Mouse (Mus musculus) lung, embryonic 16.5 days (tissue): ENCODE measurements around the gene Smyd3. TPM values are rescaled to one million over a fixed set of nuclear protein-coding genes. Genes with fewer than 3 reads are reported as not detected.

Experiments used
- ATAC-seq: fragments of 200-750 bp; cut with Nextera tagmentation; 2 replicates; pipeline ENCODE4 v1.8.0; 2017; ENCODE audit warnings: low read depth, mild to moderate bottlenecking, moderate library complexity
- H3K27ac ChIP-seq: fragments of 300-500 bp; sonication (generic); 2 replicates; pipeline ENCODE4 v1.5.1; 2014; ENCODE audit warnings: mild to moderate bottlenecking, control low read depth, low read length
- H3K27me3 ChIP-seq: fragments of 300-500 bp; sonication (generic); 2 replicates; pipeline ENCODE4 v1.6.1; 2014; ENCODE audit warnings: low read depth, low read length, mixed read lengths; ENCODE audit not compliant: control insufficient read depth, insufficient read depth
- H3K36me3 ChIP-seq: fragments of 300-500 bp; sonication (generic); 2 replicates; pipeline ENCODE4 v1.6.1; 2014; ENCODE audit warnings: low read length; ENCODE audit not compliant: control insufficient read depth, insufficient read depth
- H3K4me1 ChIP-seq: fragments of 300-500 bp; sonication (generic); replicated peaks from 2 replicates; pipeline ENCODE4 v1.6.1; 2014; ENCODE audit warnings: low read length, mixed read lengths; ENCODE audit not compliant: control insufficient read depth, insufficient read depth
- H3K4me2 ChIP-seq: fragments of 300-500 bp; sonication (generic); 2 replicates; pipeline ENCODE4 v1.6.1; 2014; ENCODE audit warnings: low read depth, low read length, control low read depth
- H3K4me3 ChIP-seq: fragments of 300-500 bp; sonication (generic); 2 replicates; pipeline ENCODE4 v1.5.1; 2014; ENCODE audit warnings: mild to moderate bottlenecking, low read length, control low read depth
- H3K9ac ChIP-seq: fragments of 300-500 bp; sonication (generic); 2 replicates; pipeline ENCODE4 v1.6.1; 2014; ENCODE audit warnings: low read length, control low read depth
- H3K9me3 ChIP-seq: fragments of 300-500 bp; sonication (generic); 2 replicates; pipeline ENCODE4 v1.6.1; 2016; ENCODE audit warnings: low read length; ENCODE audit not compliant: control insufficient read depth
- WGBS: fragments of 180-500 bp; shearing (Covaris S2); extraction: QIAGEN DNeasy Blood & Tissue Kit; methylation state at CpG from one replicate; pipeline ENCODE4 v1.1.7; 2014; 5-methylcytosine and 5-hydroxymethylcytosine counted together
- polyA plus RNA-seq: library from polyadenylated mRNA; unstranded; fragments of >200 nt; fragmentation: Nextera tagmentation; extraction: Ambion mirVana; gene quantifications from 2 replicates; pipeline ENCODE4 v1.2.1, GENCODE M21; 2015

The Smyd3 gene
- polyA plus RNA-seq, 1 experiment from 2014 or later, result 16.8 TPM

DNA sequence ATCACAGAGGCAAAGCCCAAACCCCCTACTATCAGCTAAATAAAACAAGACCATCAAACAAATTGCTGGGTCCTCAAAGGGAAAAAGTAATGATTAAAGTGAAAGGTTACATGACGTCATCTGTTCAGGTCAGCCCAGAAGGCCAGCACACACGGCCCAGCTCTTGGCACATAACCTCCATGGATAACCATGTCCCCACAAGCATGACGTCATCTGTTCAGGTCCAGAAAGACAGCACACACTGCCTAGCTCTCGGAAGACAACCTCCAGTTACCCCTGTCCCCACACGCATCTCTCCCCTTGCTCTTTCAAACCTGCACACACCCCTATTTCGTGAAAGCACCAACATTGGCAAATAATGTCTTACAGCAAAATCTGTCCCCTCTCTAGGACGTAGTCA is 84.0 kb downstream of the Smyd3 start:
- WGBS, result 69% methylated on average over 7 of the region's 7 CpGs
- Histone ChIP-seq H3K27me3 (no peaks in the 10 kb centered on the region), H3K27ac (no peak overlapping the region)

DNA sequence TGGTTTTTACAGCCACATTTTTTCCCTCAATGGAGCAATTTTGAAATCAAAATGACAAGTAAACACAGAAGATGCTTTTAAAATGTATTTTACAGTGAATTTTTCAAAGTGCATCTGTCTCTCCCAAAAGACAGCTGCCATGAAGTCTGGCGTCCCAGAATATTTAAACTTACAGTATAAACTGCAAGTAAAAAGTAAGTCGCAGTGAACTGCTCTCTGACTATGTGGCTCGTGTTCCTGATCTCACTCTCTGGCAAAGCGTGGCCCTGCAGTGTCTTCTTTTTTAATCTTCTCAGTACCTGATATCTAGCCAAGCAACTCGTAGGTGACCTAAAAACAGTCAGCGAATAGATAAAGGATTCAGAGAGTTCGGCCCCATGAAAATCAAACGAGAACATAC is 84.5 kb downstream of the Smyd3 start:
- WGBS, result 73% methylated on average over 8 of the region's 8 CpGs
- no peaks in the 10 kb centered on the region for H3K4me1 ChIP-seq
- no peaks in the 10 kb centered on the region for H3K36me3 ChIP-seq
- H3K9ac ChIP-seq, result no peak overlapping the region
- H3K27me3 ChIP-seq, result no peaks in the 10 kb centered on the region
- H3K9me3 ChIP-seq, result no peaks in the 10 kb centered on the region
- no peak overlapping the region for H3K27ac ChIP-seq
- no peak overlapping the region for H3K4me3 ChIP-seq
- no peak overlapping the region for H3K4me2 ChIP-seq
- no peak for ATAC-seq

More for the DNA sequence above, 84.0 kb downstream of the Smyd3 start:
- no peak overlapping the region for H3K4me3 ChIP-seq
- H3K4me1 ChIP-seq, result no peaks in the 10 kb centered on the region
- H3K4me2 ChIP-seq, result no peak overlapping the region
- no peaks in the 10 kb centered on the region for H3K9me3 ChIP-seq
- H3K36me3 ChIP-seq, result no peaks in the 10 kb centered on the region
- no peak overlapping the region for H3K9ac ChIP-seq
- ATAC-seq, result no peak

DNA sequence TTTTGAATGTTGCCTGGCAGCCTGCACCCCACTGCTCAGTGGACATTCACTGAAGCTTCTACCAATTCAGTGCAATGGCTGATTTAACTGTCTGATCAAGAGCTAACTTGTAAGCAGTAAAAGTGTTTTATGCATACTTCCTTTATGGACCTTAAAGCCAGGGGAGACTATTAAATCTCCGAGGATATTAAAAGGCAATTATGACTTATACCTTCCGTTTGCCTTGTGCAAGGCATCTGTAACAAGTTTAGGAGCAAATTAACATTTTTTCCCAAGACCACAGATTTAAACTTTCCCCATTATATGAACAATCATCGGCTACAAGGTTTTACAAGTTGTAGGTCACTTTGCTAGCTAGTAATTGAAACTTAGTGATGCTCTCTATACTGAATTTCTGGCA is 87.8 kb downstream of the Smyd3 start:
- no peaks in the 10 kb centered on the region for H3K9me3 ChIP-seq
- no peaks in the 10 kb centered on the region for H3K4me1 ChIP-seq
- 89% methylated on average over 3 of the region's 3 CpGs for WGBS
- ATAC-seq, result no peak
- no peak overlapping the region for H3K27ac ChIP-seq
- no peak overlapping the region for H3K4me2 ChIP-seq
- no peak overlapping the region for H3K4me3 ChIP-seq
- H3K27me3 ChIP-seq, result no peaks in the 10 kb centered on the region
- no peak overlapping the region for H3K9ac ChIP-seq
- H3K36me3 ChIP-seq, result no peaks in the 10 kb centered on the region

DNA sequence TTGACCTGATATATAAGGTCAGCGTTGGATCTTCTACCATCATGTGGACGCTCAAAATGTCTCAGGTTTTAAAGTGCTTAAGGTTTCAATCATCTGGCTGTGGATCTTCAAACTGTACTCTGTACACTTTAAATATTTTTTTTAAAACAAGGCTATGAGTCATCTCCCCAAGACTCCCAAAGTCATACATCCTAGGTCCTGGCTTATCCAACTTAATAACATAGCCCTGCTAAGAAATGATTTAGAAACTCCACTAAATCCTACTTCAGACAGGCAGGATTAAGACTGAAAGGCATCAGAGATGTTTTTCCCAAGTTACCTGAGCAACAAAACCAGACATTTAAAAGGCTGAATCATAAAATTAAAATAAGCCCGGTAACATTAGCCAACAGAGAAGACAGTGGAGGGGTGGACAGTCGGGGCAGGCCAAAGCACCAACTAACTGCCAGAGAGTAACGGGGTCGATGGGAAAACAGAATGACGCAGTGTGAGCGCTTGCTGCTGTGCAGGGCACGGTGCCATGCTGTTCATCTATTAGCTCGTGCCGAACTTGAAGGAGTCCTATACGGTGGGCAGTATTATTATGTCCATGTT is 92.9 kb downstream of the Smyd3 start:
- Histone ChIP-seq H3K9me3 (no peaks in the 10 kb centered on the region), H3K36me3 (no peaks in the 10 kb centered on the region), H3K27ac (no peak overlapping the region), H3K27me3 (no peaks in the 10 kb centered on the region), H3K4me1 (no peaks in the 10 kb centered on the region), H3K4me2 (no peak overlapping the region), H3K4me3 (no peak overlapping the region), H3K9ac (no peak overlapping the region)
- 88% methylated on average over 12 of the region's 12 CpGs for WGBS
- no peak for ATAC-seq

DNA sequence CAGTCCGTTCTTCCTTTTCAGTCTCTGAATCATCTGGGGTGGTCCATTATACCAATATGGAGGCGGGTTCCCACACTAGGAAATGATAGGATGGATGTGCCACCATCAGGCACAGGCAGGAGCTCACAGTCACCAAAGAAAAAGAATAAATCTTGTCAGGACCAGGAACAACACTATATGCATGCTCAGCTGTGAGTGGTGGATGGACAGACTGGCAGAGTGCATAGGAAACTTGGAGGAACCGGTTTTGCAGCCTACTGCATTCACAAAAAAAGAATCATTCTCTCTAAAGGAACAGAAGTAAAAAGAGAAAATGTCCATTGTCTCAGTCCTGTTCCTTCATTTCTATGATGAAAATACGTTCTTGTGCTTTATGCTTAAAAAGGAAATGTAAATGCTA is 98.8 kb downstream of the Smyd3 start:
- Histone ChIP-seq H3K9ac (no peak overlapping the region), H3K4me3 (no peak overlapping the region), H3K36me3 (no peaks in the 10 kb centered on the region), H3K27me3 (no peaks in the 10 kb centered on the region), H3K4me2 (peak overlapping the region; percentile 31; the same call in 1 of the 2 replicates), H3K9me3 (no peaks in the 10 kb centered on the region), H3K27ac (no peak overlapping the region), H3K4me1 (no peaks in the 10 kb centered on the region)
- 56% methylated on average over 4 of the region's 4 CpGs for WGBS
- ATAC-seq, result no peak

DNA sequence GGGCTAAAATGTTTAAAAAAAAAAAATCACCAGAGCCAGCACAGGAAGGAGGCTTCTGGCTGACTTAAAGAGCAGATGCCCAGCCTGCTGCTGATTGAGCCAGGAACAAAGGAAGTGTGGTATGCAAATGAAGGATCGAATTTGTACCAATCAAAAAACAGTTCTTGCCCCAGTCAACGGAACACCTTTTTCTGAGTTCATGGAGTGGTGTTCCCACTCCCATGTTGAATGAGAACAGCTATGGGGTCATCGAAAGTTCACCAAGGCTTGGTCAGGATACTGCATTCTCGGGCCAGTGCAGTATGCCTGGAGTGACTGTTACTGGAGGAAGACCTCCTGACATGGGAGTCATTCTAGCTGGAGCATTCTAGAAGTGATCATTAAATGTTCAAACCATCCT is 109.8 kb downstream of the Smyd3 start:
- H3K4me3 ChIP-seq, result no peak overlapping the region

DNA sequence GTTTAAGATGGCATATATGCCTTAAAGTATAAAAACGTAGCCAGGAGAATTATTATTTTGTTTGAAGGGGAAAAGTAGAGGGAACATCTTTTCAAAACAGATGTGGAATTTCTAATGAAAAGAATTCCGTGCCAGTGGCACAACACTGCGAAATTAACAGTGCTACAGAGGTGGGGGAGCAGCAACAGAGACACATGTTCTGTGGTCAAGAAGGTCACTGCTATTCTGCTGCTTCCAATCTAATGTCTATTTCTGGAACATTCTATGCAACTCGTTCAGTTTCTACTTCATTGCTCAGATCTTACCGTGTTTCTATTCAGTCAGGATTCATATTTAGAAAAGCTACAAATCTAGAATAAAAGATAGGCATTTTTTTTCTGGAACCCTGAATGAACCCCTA is 117.0 kb downstream of the Smyd3 start:
- Histone ChIP-seq H3K4me2 (no peak overlapping the region), H3K9me3 (no peaks in the 10 kb centered on the region), H3K4me1 (no peaks in the 10 kb centered on the region), H3K27ac (no peak overlapping the region), H3K9ac (no peak overlapping the region), H3K36me3 (no peaks in the 10 kb centered on the region), H3K4me3 (no peak overlapping the region), H3K27me3 (no peaks in the 10 kb centered on the region)
- 69% methylated on average over 5 of the region's 5 CpGs for WGBS
- no peak for ATAC-seq

More for the DNA sequence above, 109.8 kb downstream of the Smyd3 start:
- Histone ChIP-seq H3K9me3 (no peaks in the 10 kb centered on the region), H3K9ac (no peak overlapping the region), H3K27ac (no peak overlapping the region), H3K4me1 (no peaks in the 10 kb centered on the region; the same call in 1 of the 2 replicates), H3K36me3 (no peaks in the 10 kb centered on the region), H3K4me2 (no peak overlapping the region), H3K27me3 (no peaks in the 10 kb centered on the region)
- ATAC-seq, result no peak
- 82% methylated on average over 4 of the region's 4 CpGs for WGBS

DNA sequence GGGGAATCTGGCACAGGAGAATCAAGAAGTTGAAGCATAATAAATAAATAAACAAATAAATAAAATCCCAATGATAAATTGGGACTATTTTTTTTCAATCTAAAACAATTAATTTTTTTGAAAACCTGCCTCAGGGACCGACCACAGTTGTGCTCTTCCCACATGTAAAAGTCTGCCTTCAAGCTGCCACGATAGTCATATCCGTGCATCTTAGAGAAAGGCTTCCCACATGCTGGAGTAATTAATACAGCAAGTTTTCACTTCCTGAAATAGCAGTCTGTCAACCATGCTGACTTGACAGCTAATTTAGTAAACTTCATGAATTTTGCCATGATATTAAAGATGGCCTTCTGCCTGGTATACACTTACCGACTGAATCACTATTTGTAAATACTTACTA is 119.2 kb downstream of the Smyd3 start:
- H3K27me3 ChIP-seq, result no peaks in the 10 kb centered on the region
- no peak for ATAC-seq
- H3K9ac ChIP-seq, result no peak overlapping the region
- no peak overlapping the region for H3K4me3 ChIP-seq
- no peaks in the 10 kb centered on the region for H3K36me3 ChIP-seq
- no peaks in the 10 kb centered on the region for H3K9me3 ChIP-seq
- no peak overlapping the region for H3K27ac ChIP-seq
- 79% methylated on average over 4 of the region's 4 CpGs for WGBS
- no peaks in the 10 kb centered on the region for H3K4me1 ChIP-seq
- no peak overlapping the region for H3K4me2 ChIP-seq

DNA sequence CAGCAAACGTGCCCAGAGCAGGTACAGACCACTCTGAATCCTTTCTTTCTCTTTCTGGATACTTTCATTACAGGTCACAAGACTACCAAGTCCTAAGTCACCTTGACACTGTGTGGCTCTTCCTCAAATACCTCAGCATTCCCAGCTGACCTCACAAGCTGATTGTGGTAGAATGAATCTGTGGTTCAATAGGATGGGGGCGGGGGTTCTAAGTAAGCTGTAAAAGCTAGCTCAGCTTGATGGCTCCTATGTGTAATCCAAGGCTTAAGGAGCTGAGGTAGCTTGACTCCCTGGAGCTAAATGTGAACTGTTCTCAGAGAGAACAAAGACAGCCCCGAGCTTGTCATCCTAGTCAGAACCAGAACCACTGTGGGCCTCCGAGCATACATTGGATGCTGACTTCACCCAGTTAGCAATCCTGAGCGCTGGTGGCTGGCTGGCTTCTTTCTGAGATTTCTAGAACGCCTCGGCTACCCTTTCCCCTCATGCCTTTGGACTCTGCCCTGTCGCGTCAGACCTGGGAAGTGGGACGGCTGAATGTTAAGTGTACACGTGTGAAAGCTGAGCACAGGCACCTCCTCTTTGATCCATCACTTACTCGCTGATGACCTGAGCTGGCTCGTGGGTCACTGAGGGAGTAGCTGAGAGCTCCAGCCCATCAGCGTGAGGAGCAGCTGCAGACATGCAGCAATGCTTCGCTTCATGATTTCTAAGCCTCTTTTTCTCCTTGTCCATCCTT is 131.4 kb downstream of the Smyd3 start:
- no peak overlapping the region for H3K4me2 ChIP-seq
- H3K9ac ChIP-seq, result no peak overlapping the region
- H3K4me3 ChIP-seq, result no peak overlapping the region
- no peaks in the 10 kb centered on the region for H3K4me1 ChIP-seq
- ATAC-seq, result no peak
- H3K27ac ChIP-seq, result no peak overlapping the region
- 44% methylated on average over 15 of the region's 15 CpGs for whole genome bisulfite sequencing
- no peaks in the 10 kb centered on the region for H3K9me3 ChIP-seq
- no peaks in the 10 kb centered on the region for H3K27me3 ChIP-seq
- no peaks in the 10 kb centered on the region for H3K36me3 ChIP-seq
